Mouse (Mus musculus) neural tube, embryonic 15.5 days (tissue): ENCODE measurements at regions not wholly inside any gene's neighbourhood (a gene's known extent, or its start where the extent isn't known, plus 50 kb on each side); places are given as distances from the start of the nearest gene placed in this dataset.

ENCODE experiments used
- ATAC-seq: fragments of 200-750 bp; cut with Nextera tagmentation; 2 replicates; pipeline ENCODE4 v1.8.0; 2017; ENCODE audit warnings: mild to moderate bottlenecking, moderate TSS enrichment, moderate library complexity; ENCODE audit not compliant: low FRiP score
- H3K27ac ChIP-seq: fragments of 300-500 bp; sonication (generic); replicated peaks from 2 replicates; pipeline ENCODE4 v1.5.1; 2015; ENCODE audit warnings: mild to moderate bottlenecking, inconsistent platforms
- H3K27me3 ChIP-seq: fragments of 300-500 bp; sonication (generic); replicated peaks from 2 replicates; pipeline ENCODE4 v1.6.1; 2015; ENCODE audit warnings: inconsistent platforms
- H3K36me3 ChIP-seq: fragments of 300-500 bp; sonication (generic); 2 replicates; pipeline ENCODE4 v1.6.1; 2015; ENCODE audit warnings: inconsistent platforms
- H3K4me1 ChIP-seq: fragments of 300-500 bp; sonication (generic); 2 replicates; pipeline ENCODE4 v1.6.1; 2015; ENCODE audit warnings: inconsistent platforms
- H3K4me2 ChIP-seq: fragments of 300-500 bp; sonication (generic); 2 replicates; pipeline ENCODE4 v1.6.1; 2015; ENCODE audit warnings: inconsistent platforms, mild to moderate bottlenecking, moderate library complexity
- H3K4me3 ChIP-seq: fragments of 300-500 bp; sonication (generic); replicated peaks from 2 replicates; pipeline ENCODE4 v1.5.1; 2015; ENCODE audit warnings: mild to moderate bottlenecking, inconsistent platforms
- H3K9ac ChIP-seq: fragments of 300-500 bp; sonication (generic); replicated peaks from 2 replicates; pipeline ENCODE4 v1.6.1; 2015; ENCODE audit warnings: mild to moderate bottlenecking, inconsistent platforms
- H3K9me3 ChIP-seq: fragments of 300-500 bp; sonication (generic); replicated peaks from 2 replicates; pipeline ENCODE4 v1.6.1; 2016; ENCODE audit warnings: inconsistent platforms
- WGBS: fragments of 180-500 bp; shearing (Covaris S2); methylation state at CpG from one replicate; pipeline ENCODE4 v1.1.7; 2015; ENCODE audit warnings: mixed read lengths; 5-methylcytosine and 5-hydroxymethylcytosine counted together

DNA sequence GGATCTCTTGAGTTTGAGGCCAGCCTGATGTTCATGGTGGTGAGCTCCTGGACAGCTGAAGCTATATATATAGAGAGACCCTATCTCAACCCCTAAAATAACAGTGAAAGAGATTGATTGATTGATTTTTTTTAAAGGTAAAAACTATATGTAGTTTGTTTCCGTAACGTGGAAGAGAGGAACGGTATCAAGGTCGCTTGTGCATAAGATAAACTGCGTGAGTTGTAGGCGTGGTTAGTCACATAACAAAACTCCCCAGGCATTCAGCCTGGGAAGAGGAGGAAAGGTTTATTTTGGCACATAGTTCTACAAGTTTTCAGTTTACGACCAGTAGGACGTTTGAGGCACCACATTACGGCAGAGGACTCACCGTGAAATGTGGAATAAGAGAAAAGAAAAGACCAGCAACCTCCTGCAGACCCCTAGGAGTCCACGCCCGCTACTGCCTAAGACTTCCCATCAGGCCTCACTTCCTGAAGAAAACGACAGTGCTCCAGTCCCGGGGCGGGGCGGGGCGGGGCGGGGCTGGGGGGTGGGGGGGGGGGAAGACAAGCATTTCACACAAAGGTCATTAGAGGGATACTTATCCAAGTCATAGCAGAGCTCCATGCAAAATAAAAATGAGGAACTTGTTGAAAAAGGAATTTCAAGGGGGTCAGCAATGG, 139.1 kb upstream of the Serp2 start:
- no peaks in the 10 kb centered on the region for H3K36me3 ChIP-seq
- no peaks in the 10 kb centered on the region for H3K9me3 ChIP-seq
- no peak overlapping the region for H3K4me2 ChIP-seq
- 57% methylated on average over 18 of the region's 18 CpGs for WGBS
- no peaks in the 10 kb centered on the region for H3K27me3 ChIP-seq
- no peak overlapping the region for H3K4me3 ChIP-seq
- H3K27ac ChIP-seq, result peak overlapping the region; percentile 60
- no peak overlapping the region for H3K9ac ChIP-seq
- peaks cover 16% of the 10 kb centered on the region for H3K4me1 ChIP-seq
- ATAC-seq, result no peak

- Histone ChIP-seq H3K36me3 (no peaks in the 10 kb centered on the region), H3K27me3 (no peaks in the 10 kb centered on the region), H3K4me3 (no peak overlapping the region), H3K9me3 (no peaks in the 10 kb centered on the region), H3K9ac (no peak overlapping the region), H3K4me1 (peaks cover 16% of the 10 kb centered on the region), H3K4me2 (no peak overlapping the region), H3K27ac (no peak overlapping the region)
- WGBS, result 84% methylated on average over 8 of the region's 8 CpGs
- no peak for ATAC-seq
Measured at GRCm38 (mm10) chr14:76694894-76695293, 138.2 kb upstream of the Serp2 start.

GRCm38 (mm10) chr14:76693351-76694317, 136.9 kb upstream of the Serp2 start:
- Histone ChIP-seq H3K27ac (peak overlapping the region; percentile 24; the same call in 1 of the 2 replicates), H3K4me3 (no peak overlapping the region), H3K9ac (no peak overlapping the region), H3K4me2 (no peak overlapping the region), H3K27me3 (no peaks in the 10 kb centered on the region), H3K9me3 (no peaks in the 10 kb centered on the region), H3K4me1 (peaks cover 14% of the 10 kb centered on the region), H3K36me3 (no peaks in the 10 kb centered on the region)
- 69% methylated on average over 15 of the region's 15 CpGs for WGBS
- no peak for ATAC-seq

GRCm38 (mm10) chr14:76687971-76688407, 131.3 kb upstream of the Serp2 start:
- ATAC-seq, result peak; percentile 72; the same call in 1 of the 2 replicates
- whole genome bisulfite sequencing, result 3% methylated on average over 10 of the region's 10 CpGs
- Histone ChIP-seq H3K4me3 (no peak overlapping the region), H3K9me3 (no peaks in the 10 kb centered on the region), H3K36me3 (no peaks in the 10 kb centered on the region), H3K9ac (no peak overlapping the region), H3K4me2 (no peak overlapping the region), H3K4me1 (peaks cover 28% of the 10 kb centered on the region), H3K27ac (peak overlapping the region; percentile 54; the same call in 1 of the 2 replicates), H3K27me3 (no peaks in the 10 kb centered on the region)

DNA sequence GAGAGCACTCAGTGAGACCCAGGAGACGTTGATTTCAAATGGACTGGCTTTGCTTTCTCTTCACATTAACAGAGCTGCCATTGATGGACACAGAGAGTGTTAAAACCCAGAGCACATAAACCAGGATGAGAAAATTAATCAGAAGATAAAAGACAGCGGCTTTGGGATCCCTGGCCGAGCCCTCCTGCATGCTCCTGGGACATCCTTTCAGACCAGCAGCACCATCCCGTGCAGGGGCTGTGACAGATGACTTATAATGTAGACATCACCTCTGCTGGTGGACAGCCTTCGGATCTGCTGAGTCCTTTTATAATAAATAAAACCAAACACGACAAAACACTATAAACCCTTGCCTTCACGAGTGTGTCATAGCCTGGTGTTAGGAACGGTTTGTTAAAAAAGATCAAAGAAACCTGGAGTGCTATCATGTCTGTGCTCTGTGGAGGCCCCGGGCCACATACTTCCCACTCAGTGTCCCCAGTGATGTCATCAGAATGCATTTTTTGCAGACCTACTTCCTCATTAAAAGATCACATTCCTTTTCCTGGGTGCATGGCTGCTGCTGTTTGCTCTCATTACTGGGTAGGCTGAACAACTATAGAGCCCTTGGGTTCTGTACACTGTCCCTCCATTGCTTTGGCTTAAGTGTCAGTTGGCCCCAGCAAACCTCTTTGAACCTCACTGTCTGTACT, 130.2 kb upstream of the Serp2 start:
- WGBS, result 25% methylated on average over 9 of the region's 9 CpGs
- no peak overlapping the region for H3K9ac ChIP-seq
- H3K36me3 ChIP-seq, result no peaks in the 10 kb centered on the region
- H3K4me1 ChIP-seq, result peaks cover 28% of the 10 kb centered on the region
- H3K27me3 ChIP-seq, result no peaks in the 10 kb centered on the region
- H3K4me2 ChIP-seq, result no peak overlapping the region
- no peak overlapping the region for H3K27ac ChIP-seq
- H3K4me3 ChIP-seq, result no peak overlapping the region
- no peaks in the 10 kb centered on the region for H3K9me3 ChIP-seq
- no peak for ATAC-seq

DNA sequence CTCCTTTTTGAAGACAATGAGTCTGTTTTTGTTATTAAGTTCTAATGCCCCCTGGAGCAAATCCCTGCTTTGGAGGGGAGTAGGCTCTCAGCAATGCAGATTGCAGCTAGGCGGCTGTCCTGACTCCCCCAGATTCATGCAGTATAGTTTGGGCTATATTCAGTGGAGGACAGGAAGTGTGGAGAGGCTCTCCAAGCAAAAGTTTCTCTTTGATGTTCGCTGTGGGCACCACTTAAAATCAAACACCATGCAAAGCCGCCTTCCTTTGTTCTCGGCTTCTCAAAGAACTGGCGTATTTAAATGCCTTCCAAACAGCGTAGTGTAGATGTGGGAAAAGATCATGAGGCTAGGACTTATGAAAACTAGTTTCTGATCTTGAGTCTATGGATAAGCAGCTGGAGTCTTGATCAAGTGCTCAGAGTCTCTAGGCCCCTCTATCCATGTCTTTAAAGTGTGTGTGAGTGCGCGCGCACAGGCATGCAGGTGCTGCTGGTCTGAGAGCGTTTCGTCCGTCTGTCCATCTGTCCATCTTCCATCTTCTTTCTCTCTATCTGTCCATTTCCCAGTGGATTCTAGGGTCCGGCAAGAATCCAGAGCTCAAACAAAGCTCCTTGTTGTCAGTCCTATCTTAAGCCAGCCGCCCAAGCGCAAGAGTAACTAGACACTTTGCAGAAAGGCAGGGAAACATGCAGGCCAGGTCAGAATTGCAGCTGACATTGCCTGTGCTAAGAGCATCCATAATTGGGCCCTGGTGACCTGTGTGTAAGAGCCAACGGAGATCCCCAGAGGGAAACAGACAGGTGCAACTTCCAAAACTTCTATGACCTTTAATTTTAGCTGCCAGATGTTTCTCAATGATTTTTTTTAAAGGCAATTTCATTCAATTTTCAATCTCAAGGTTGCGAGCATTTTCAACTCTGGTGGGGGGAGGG, 129.4 kb upstream of the Serp2 start:
- 60% methylated on average over 17 of the region's 17 CpGs for WGBS
- H3K4me2 ChIP-seq, result no peak overlapping the region
- ATAC-seq, result no peak

DNA sequence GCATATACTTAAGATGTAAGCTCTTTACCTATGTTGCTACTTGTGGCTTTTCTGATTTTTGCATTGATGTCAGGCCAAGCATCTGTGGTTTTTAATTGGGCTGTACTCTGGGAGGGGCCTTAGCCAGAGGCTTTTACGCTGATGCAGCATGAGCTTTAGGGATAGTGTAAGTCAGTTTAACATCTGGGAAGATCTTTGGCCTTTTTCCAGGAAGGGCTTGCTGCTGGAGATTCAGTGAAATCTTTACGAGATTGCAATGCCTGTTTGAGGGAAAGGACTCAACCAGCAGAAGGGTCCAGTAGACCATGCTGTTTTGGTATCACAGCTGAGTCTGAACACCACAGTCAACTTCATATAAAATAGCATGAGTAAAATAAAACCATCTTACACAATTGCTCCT, 127.6 kb upstream of the Serp2 start:
- Histone ChIP-seq H3K27ac (no peak overlapping the region), H3K4me3 (no peak overlapping the region), H3K9me3 (no peaks in the 10 kb centered on the region), H3K9ac (no peak overlapping the region), H3K4me2 (no peak overlapping the region), H3K36me3 (no peaks in the 10 kb centered on the region), H3K4me1 (peaks cover 28% of the 10 kb centered on the region), H3K27me3 (no peaks in the 10 kb centered on the region)
- ATAC-seq, result no peak
- 70% methylated on average over 2 of the region's 2 CpGs for WGBS

More for the DNA sequence above, 129.4 kb upstream of the Serp2 start:
- H3K9ac ChIP-seq, result no peak overlapping the region
- no peak overlapping the region for H3K4me3 ChIP-seq
- H3K27ac ChIP-seq, result peak overlapping the region; percentile 33; the same call in 1 of the 2 replicates
- H3K36me3 ChIP-seq, result no peaks in the 10 kb centered on the region
- H3K27me3 ChIP-seq, result no peaks in the 10 kb centered on the region
- H3K9me3 ChIP-seq, result no peaks in the 10 kb centered on the region
- peaks cover 28% of the 10 kb centered on the region for H3K4me1 ChIP-seq

GRCm38 (mm10) chr14:76681581-76682377, 125.1 kb upstream of the Serp2 start:
- no peak overlapping the region for H3K4me2 ChIP-seq
- H3K4me3 ChIP-seq, result no peak overlapping the region
- ATAC-seq, result no peak
- H3K27ac ChIP-seq, result peak overlapping the region; percentile 54
- H3K27me3 ChIP-seq, result no peaks in the 10 kb centered on the region
- no peak overlapping the region for H3K9ac ChIP-seq
- H3K4me1 ChIP-seq, result peaks cover 17% of the 10 kb centered on the region
- 58% methylated on average over 8 of the region's 8 CpGs for WGBS
- H3K9me3 ChIP-seq, result no peaks in the 10 kb centered on the region
- no peaks in the 10 kb centered on the region for H3K36me3 ChIP-seq

DNA sequence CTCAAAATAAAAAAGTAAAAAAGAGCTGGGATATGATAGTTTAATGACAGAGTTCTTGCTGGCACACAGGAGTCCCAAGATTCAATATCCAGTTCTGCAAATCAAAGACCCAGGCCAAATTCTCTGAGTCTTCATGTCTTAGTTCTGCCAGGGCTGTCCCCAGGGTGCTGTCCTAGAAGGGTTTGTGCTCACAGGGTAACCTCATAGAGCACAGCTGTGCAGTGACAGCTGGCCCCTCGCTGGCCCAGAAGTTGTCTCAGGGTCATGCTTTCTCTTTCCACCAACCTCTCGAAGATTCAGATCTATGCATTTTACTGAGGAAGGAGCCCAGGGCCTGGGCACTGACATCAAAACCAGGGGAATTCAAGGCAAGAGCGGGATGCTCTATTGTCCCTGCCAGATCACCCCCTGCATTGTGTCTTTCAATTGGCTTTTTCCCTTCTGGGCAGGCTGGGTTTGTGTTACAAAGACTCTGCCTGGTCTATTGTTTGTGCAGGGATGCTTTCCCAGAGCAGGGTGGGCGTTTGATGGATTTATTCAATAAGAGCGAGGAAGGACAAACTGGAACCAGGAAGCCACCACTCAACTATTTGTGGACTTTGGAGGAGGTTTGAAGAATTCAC, 121.9 kb upstream of the Serp2 start:
- H3K27ac ChIP-seq, result no peak overlapping the region
- 13% methylated on average over 5 of the region's 5 CpGs for WGBS
- no peak overlapping the region for H3K4me3 ChIP-seq
- no peak overlapping the region for H3K4me2 ChIP-seq
- no peaks in the 10 kb centered on the region for H3K36me3 ChIP-seq
- no peak for ATAC-seq
- peaks cover 4% of the 10 kb centered on the region; the same call in 1 of the 2 replicates for H3K4me1 ChIP-seq
- H3K27me3 ChIP-seq, result no peaks in the 10 kb centered on the region
- H3K9me3 ChIP-seq, result no peaks in the 10 kb centered on the region
- H3K9ac ChIP-seq, result no peak overlapping the region

- ATAC-seq, result no peak
- no peak overlapping the region for H3K27ac ChIP-seq
- H3K36me3 ChIP-seq, result no peaks in the 10 kb centered on the region
- no peak overlapping the region for H3K9ac ChIP-seq
- peaks cover 4% of the 10 kb centered on the region; the same call in 1 of the 2 replicates for H3K4me1 ChIP-seq
- 37% methylated on average over 8 of the region's 8 CpGs for WGBS
- no peak overlapping the region for H3K4me3 ChIP-seq
- H3K4me2 ChIP-seq, result no peak overlapping the region
- no peaks in the 10 kb centered on the region for H3K9me3 ChIP-seq
- H3K27me3 ChIP-seq, result no peaks in the 10 kb centered on the region
Measured at GRCm38 (mm10) chr14:76674949-76675348, 118.3 kb upstream of the Serp2 start.
